Mouse (Mus musculus) ES-Bruce4 (cell line): ENCODE results near the gene Nmi.

Experiments used
- CTCF ChIP-seq: IDR thresholded peaks from one replicate; pipeline ENCODE4 v1.8.1; 2011; ENCODE audit warnings: low read depth, low read length
- EP300 ChIP-seq: IDR thresholded peaks from 2 replicates; pipeline ENCODE4 v1.6.1; 2011; ENCODE audit warnings: low read depth, low read length; ENCODE audit not compliant: insufficient read depth
- POLR2A ChIP-seq: IDR thresholded peaks from one replicate; pipeline ENCODE4 v1.8.1; 2011; ENCODE audit warnings: low read length; ENCODE audit not compliant: insufficient read depth

DNA sequence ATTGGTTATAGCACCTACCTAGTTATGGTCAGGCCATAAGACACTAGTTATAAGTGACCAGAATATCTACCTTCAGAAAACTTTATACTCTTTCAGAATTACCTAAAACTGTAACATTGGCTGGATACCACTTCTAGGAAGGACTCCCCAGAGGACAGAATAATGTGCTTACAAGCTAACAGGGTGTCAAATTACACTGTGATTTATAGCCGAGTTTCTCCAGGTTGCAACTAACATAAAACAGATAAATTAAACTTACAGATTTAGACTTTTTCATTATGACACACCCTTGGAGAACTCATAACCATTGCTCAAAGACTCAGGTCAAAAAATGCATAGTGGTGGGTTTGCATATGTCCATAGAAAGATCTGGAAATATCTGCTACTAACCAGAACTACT is 22.4 kb downstream of the Nmi start:
- TF ChIP-seq CTCF = no peak
- no peak for TF ChIP-seq EP300
- no peak for TF ChIP-seq POLR2A
